In the genomic region with DNA sequence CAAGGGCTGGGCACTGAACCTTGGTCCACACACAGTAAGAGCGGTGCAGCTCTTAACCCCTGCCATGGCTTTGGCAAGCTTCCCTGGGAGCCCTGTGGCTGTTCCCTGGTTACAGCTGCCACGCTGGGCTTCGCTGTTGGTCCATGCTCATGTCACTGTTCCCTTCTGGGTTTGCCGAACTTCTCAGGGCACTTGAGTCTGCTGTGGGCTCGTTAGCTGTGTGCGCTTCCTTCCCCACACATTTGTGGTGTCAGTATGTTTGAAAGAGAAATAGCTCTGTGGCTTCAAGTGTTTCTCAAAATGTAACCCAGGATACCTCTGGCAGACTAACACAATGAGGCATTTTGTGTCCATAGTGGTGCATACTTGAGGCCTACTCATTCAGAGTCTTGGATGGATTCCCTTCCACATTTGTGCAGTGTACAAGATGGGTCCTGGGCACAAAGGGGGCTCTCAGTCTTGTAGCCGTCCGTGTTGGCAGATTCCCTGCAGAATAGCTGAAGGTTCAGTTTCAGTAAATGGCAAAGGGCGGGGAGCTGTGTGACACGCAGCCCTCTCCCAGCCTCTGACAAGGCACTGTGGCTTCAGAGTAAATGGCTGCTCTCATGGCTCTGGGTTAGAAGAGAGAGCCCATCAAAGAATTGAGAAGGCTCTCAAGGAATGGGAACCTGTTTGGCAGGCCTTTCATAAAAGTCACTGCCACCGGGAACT, we compare ENCODE assay signal across 10 mouse cellular contexts.
DNase-seq lines count a peak whose midpoint lies in the region; ATAC-seq and TF ChIP-seq lines count a peak whose summit lies in the region.
"Had no signal": no experiment of that assay in that cellular context is flagged by ENCODE, and none has a peak within 500 bp of the region (broad histone marks: within the 10 kb centered on the region; RNA-seq: fewer than 3 reads in every experiment).

No protein-coding gene starts in this region.

- no peak for TF ChIP-seq POLR2A in brain, embryonic 14.5 days (IDR thresholded peaks at IDR 0.05; ENCODE audit: borderline replicate concordance, extremely low read depth, insufficient read depth, insufficient read length, poor library complexity, severe bottlenecking)

- H3K9me3 ChIP-seq in heart, embryonic 10.5 days: no peaks in the 10 kb centered on the region
- H3K9me3 ChIP-seq in forebrain, embryonic 14.5 days (replicated peaks; ENCODE audit: control insufficient read depth, low read length): no peaks in the 10 kb centered on the region
- H3K9me3 ChIP-seq in lung, embryonic 15.5 days: no peaks in the 10 kb centered on the region
- H3K9me3 ChIP-seq: G1E had no signal

- WGBS in heart, embryonic 10.5 days: 91% methylated on average over 11 of the region's 11 CpGs
- WGBS in forebrain, embryonic 14.5 days: 41% methylated on average over 11 of the region's 11 CpGs
- 64% methylated on average over 11 of the region's 11 CpGs for WGBS in lung, embryonic 15.5 days

- no peak overlapping the region for H3K4me3 ChIP-seq in heart, embryonic 10.5 days
- H3K4me3 ChIP-seq in forebrain, embryonic 14.5 days (ENCODE audit: low read depth, low read length): no peak overlapping the region
- H3K4me3 ChIP-seq in lung, embryonic 15.5 days: no peak overlapping the region

- peak; percentile 85 for ATAC-seq in forebrain, embryonic 14.5 days
- ATAC-seq in lung, embryonic 15.5 days (ENCODE audit: borderline replicate concordance, extremely low read depth, low FRiP score, low TSS enrichment): peak; percentile 55
- ATAC-seq in megakaryocyte-erythroid progenitor cell, adult 5-6 weeks (replicated peaks; ENCODE audit: low FRiP score, low TSS enrichment, poor library complexity, severe bottlenecking): no peak

- intact Hi-C loops in heart, postnatal 14 days (cut with DNase I): no loop called here

- H3K4me1 ChIP-seq in heart, embryonic 10.5 days: peaks cover 23% of the 10 kb centered on the region
- H3K4me1 ChIP-seq in forebrain, embryonic 14.5 days (ENCODE audit: control insufficient read depth, insufficient read depth, low read length): no peaks in the 10 kb centered on the region; the same call in 1 of the 2 replicates
- H3K4me1 ChIP-seq in lung, embryonic 15.5 days: peaks cover 18% of the 10 kb centered on the region; the same call in 1 of the 2 replicates

- DNase-seq in heart, embryonic 10.5 days (ENCODE audit: low spot score): no peak
- DNase-seq in heart, postnatal 14 days: no peak
- DNase-seq in brain, embryonic 14.5 days (ENCODE audit: low read depth): peak; percentile 89
- peak; percentile 70 for DNase-seq in forebrain, embryonic 14.5 days (ENCODE audit: low spot score)
- no peak for DNase-seq in spleen, adult 12 weeks (ENCODE audit: low spot score)
- DNase-seq in urinary bladder, postnatal 10 days (ENCODE audit: low spot score): no peak
- DNase-seq: thymus, postnatal 4 days had no signal

- no peak overlapping the region for H3K9ac ChIP-seq in forebrain, embryonic 14.5 days (ENCODE audit: low read length)
- H3K9ac ChIP-seq in lung, embryonic 15.5 days: no peak overlapping the region

- no peak overlapping the region for H3K4me2 ChIP-seq in forebrain, embryonic 14.5 days (ENCODE audit: low read length)
- H3K4me2 ChIP-seq in lung, embryonic 15.5 days: no peak overlapping the region

- H3K36me3 ChIP-seq in heart, embryonic 10.5 days: peaks cover 16% of the 10 kb centered on the region; the same call in 1 of the 2 replicates
- H3K36me3 ChIP-seq in forebrain, embryonic 14.5 days (ENCODE audit: control insufficient read depth, insufficient read depth, low read length): peaks cover 11% of the 10 kb centered on the region; the same call in 1 of the 2 replicates
- peaks cover 9% of the 10 kb centered on the region; the same call in 1 of the 2 replicates for H3K36me3 ChIP-seq in lung, embryonic 15.5 days

- no peaks in the 10 kb centered on the region for H3K27me3 ChIP-seq in heart, embryonic 10.5 days (ENCODE audit: insufficient read depth, poor library complexity, severe bottlenecking)
- no peaks in the 10 kb centered on the region for H3K27me3 ChIP-seq in forebrain, embryonic 14.5 days (replicated peaks; ENCODE audit: control insufficient read depth, insufficient read depth, low read length)
- no peaks in the 10 kb centered on the region for H3K27me3 ChIP-seq in lung, embryonic 15.5 days

- 0 out of 2 replicates have a peak overlapping the region, but pooled peaks have one; percentile 22 for H3K27ac ChIP-seq in heart, embryonic 10.5 days
- H3K27ac ChIP-seq in forebrain, embryonic 14.5 days (ENCODE audit: low read depth, low read length): peak overlapping the region; percentile 68; the same call in 1 of the 2 replicates
- peak overlapping the region; percentile 84 for H3K27ac ChIP-seq in lung, embryonic 15.5 days

- TF ChIP-seq CTCF in brain, embryonic 14.5 days (IDR thresholded peaks at IDR 0.05; ENCODE audit: borderline replicate concordance, extremely low read depth, insufficient read depth, insufficient read length): no peak

Comparison
In these comparisons a context has a peak if more than half of its experiments do, and no peak if none do; other contexts are left out.
1. DNase-seq: peak in brain, embryonic 14.5 days (single experiment) and forebrain, embryonic 14.5 days (single experiment); none in heart, embryonic 10.5 days (single experiment), heart, postnatal 14 days (0 of 2), spleen, adult 12 weeks (single experiment) and urinary bladder, postnatal 10 days (single experiment).
2. H3K27ac ChIP-seq: peak in every context shown above with its lines; median percentile 84 in lung, embryonic 15.5 days; 68 in forebrain, embryonic 14.5 days; 22 in heart, embryonic 10.5 days.